Mouse (Mus musculus) spleen, adult 2 months (tissue): Measurements from ENCODE around the gene Pfn3. TPM values are rescaled to one million over a fixed set of nuclear protein-coding genes. Genes with fewer than 3 reads are reported as not detected.
A peak's percentile ranks its signal among the peaks of the same experiment; 100 is the strongest.

Experiments
- DNase-seq, 2 experiments: peaks; one replicate each; pipeline versions ENCODE4 v3.0.0 to v3.0.0-alpha.2; 2012 to 2021; ENCODE audit warnings: low spot score in 2 of 2, low read depth in 1 of 2
- H3K27ac ChIP-seq: fragments of 200-500 bp; 2 replicates; pipeline ENCODE4 v1.5.1; 2012; ENCODE audit warnings: low read length, inconsistent platforms; ENCODE audit not compliant: insufficient read depth
- H3K27me3 ChIP-seq: fragments of 200-500 bp; 2 replicates; pipeline ENCODE4 v1.6.1; 2012; ENCODE audit warnings: mild to moderate bottlenecking, moderate library complexity, low read length, inconsistent platforms; ENCODE audit not compliant: control insufficient read depth, insufficient read depth
- H3K36me3 ChIP-seq: fragments of 200-500 bp; 2 replicates; pipeline ENCODE4 v1.6.1; 2012; ENCODE audit warnings: mild to moderate bottlenecking, low read length, inconsistent platforms; ENCODE audit not compliant: control insufficient read depth, insufficient read depth
- H3K4me1 ChIP-seq: fragments of 200-500 bp; 2 replicates; pipeline ENCODE4 v1.6.1; 2011; ENCODE audit warnings: inconsistent platforms; ENCODE audit not compliant: control insufficient read depth, insufficient read depth, insufficient read length
- H3K4me3 ChIP-seq: fragments of 200-500 bp; 2 replicates; pipeline ENCODE4 v1.5.1; 2011; ENCODE audit warnings: mild to moderate bottlenecking, inconsistent platforms; ENCODE audit not compliant: insufficient read depth, insufficient read length; ENCODE audit errors: extremely low read depth
- CTCF ChIP-seq: fragments of 200-500 bp; IDR thresholded peaks from 2 replicates; pipeline ENCODE4 v1.5.1; 2011; ENCODE audit warnings: mild to moderate bottlenecking, inconsistent platforms; ENCODE audit not compliant: insufficient read depth, insufficient read length, insufficient replicate concordance; ENCODE audit errors: extremely low read depth
- POLR2A ChIP-seq: fragments of 200-500 bp; IDR thresholded peaks from 2 replicates; pipeline ENCODE4 v1.6.1; 2011; ENCODE audit warnings: low read depth, low read length, inconsistent platforms
- WGBS: fragments of 180-500 bp; shearing (Covaris S2); methylation state at CpG from one replicate; pipeline ENCODE4 v1.1.7; 2018; 5-methylcytosine and 5-hydroxymethylcytosine counted together
- polyA plus RNA-seq: library from polyadenylated mRNA; depleted of rRNA; stranded (reverse); fragments of >200 nt; gene quantifications from 2 replicates; pipeline ENCODE4 v1.2.3, GENCODE M21; 2012; rRNA removed

The Pfn3 gene
- polyA plus RNA-seq, 1 experiment = not detected

- Histone ChIP-seq H3K4me1 (peaks cover 34% of the 10 kb centered on the region; the same call in 1 of the 2 replicates), H3K27me3 (no peaks in the 10 kb centered on the region), H3K4me3 (no peak overlapping the region), H3K27ac (peak overlapping the region; percentile 19; the same call in 1 of the 2 replicates), H3K36me3 (peaks cover 17% of the 10 kb centered on the region)
- TF ChIP-seq POLR2A = no peak
- DNase-seq = no peak
- WGBS = 65% methylated on average over 6 of the region's 6 CpGs
Observed at GRCm38 (mm10) chr13:55374206-55374924, 40.7 kb downstream of the Pfn3 start.

GRCm38 (mm10) chr13:55371740-55372139, 43.3 kb downstream of the Pfn3 start:
- WGBS = 62% methylated on average over 5 of the region's 5 CpGs
- H3K27ac ChIP-seq = no peak overlapping the region
- H3K4me3 ChIP-seq = no peak overlapping the region; the same call in 1 of the 2 replicates
- TF ChIP-seq POLR2A = no peak
- TF ChIP-seq CTCF = no peak
- H3K27me3 ChIP-seq = no peaks in the 10 kb centered on the region
- H3K36me3 ChIP-seq = peaks cover 2% of the 10 kb centered on the region; the same call in 1 of the 2 replicates
- no peak for DNase-seq
- H3K4me1 ChIP-seq = peaks cover 39% of the 10 kb centered on the region; the same call in 1 of the 2 replicates

GRCm38 (mm10) chr13:55371007-55371681, 43.9 kb downstream of the Pfn3 start:
- no peak for DNase-seq
- H3K36me3 ChIP-seq = peaks cover 2% of the 10 kb centered on the region; the same call in 1 of the 2 replicates
- no peak overlapping the region for H3K27ac ChIP-seq
- TF ChIP-seq CTCF = no peak
- no peak for TF ChIP-seq POLR2A
- 75% methylated on average over 8 of the region's 8 CpGs for WGBS
- peak overlapping the region; percentile 12; the same call in 1 of the 2 replicates for H3K4me3 ChIP-seq
- H3K27me3 ChIP-seq = no peaks in the 10 kb centered on the region
- peaks cover 39% of the 10 kb centered on the region; the same call in 1 of the 2 replicates for H3K4me1 ChIP-seq

- Histone ChIP-seq H3K36me3 (peaks cover 2% of the 10 kb centered on the region; the same call in 1 of the 2 replicates), H3K27me3 (no peaks in the 10 kb centered on the region), H3K4me1 (peaks cover 39% of the 10 kb centered on the region; the same call in 1 of the 2 replicates), H3K27ac (peak overlapping the region; percentile 94), H3K4me3 (peak overlapping the region; percentile 80)
- TF ChIP-seq CTCF (no peak), POLR2A (no peak)
- no peak for DNase-seq
- 7% methylated on average over 3 of the region's 3 CpGs for whole genome bisulfite sequencing
Observed at GRCm38 (mm10) chr13:55370234-55370633, 44.8 kb downstream of the Pfn3 start.

GRCm38 (mm10) chr13:55369531-55370114, 45.4 kb downstream of the Pfn3 start, which contains the start of gene Rgs14:
Rgs14 (plus strand) TSS chr13:55369732.
- no peaks in the 10 kb centered on the region for H3K27me3 ChIP-seq
- peak within 1 kb of the TSS; percentile 94 for H3K27ac ChIP-seq
- peak within 1 kb of the TSS; percentile 80 for H3K4me3 ChIP-seq
- peak; percentile 75 for TF ChIP-seq POLR2A
- TF ChIP-seq CTCF = no peak
- peak; percentile 67 to 82 for DNase-seq
- H3K36me3 ChIP-seq = no peaks in the 10 kb centered on the region
- peaks cover 39% of the 10 kb centered on the region; the same call in 1 of the 2 replicates for H3K4me1 ChIP-seq
- 2% methylated on average over 13 of the region's 13 CpGs for WGBS

- Histone ChIP-seq H3K4me1 (peaks cover 31% of the 10 kb centered on the region; the same call in 1 of the 2 replicates), H3K36me3 (no peaks in the 10 kb centered on the region), H3K27ac (no peak overlapping the region), H3K4me3 (no peak overlapping the region), H3K27me3 (no peaks in the 10 kb centered on the region)
- TF ChIP-seq CTCF (no peak), POLR2A (no peak)
- no peak for DNase-seq
- WGBS = 72% methylated on average over 7 of the region's 7 CpGs
Observed at GRCm38 (mm10) chr13:55368401-55368800, 46.6 kb downstream of the Pfn3 start.

Other genes with a start within 250 kb of the Pfn3 start
- gene Nsd1, start 205.4 kb downstream of the Pfn3 start, polyA plus RNA-seq = 16.1 and 17.8 TPM in 2 replicates
- 195 and 230 TPM in 2 replicates for gene Prelid1, start 94.7 kb downstream of the Pfn3 start, polyA plus RNA-seq
- 54.7 and 75.2 TPM in 2 replicates for gene Rab24, start 93.3 kb downstream of the Pfn3 start, polyA plus RNA-seq
- gene Mxd3, start 85.4 kb downstream of the Pfn3 start, polyA plus RNA-seq = 14.3 and 18.5 TPM in 2 replicates
- 63.9 and 70.1 TPM in 2 replicates for gene Lman2, start 52.4 kb downstream of the Pfn3 start, polyA plus RNA-seq
- gene Rgs14, start 45.5 kb downstream of the Pfn3 start, polyA plus RNA-seq = 54.7 and 68.4 TPM in 2 replicates
- gene Slc34a1, start 17.0 kb downstream of the Pfn3 start, polyA plus RNA-seq = 0.87 and 2.2 TPM in 2 replicates
- 0.64 and 1.6 TPM in 2 replicates for gene F12, start 11.6 kb upstream of the Pfn3 start, polyA plus RNA-seq
- 189 and 229 TPM in 2 replicates for gene Grk6, start 29.8 kb upstream of the Pfn3 start, polyA plus RNA-seq
- gene Prr7, start 49.0 kb upstream of the Pfn3 start, polyA plus RNA-seq = 16.2 and 33.9 TPM in 2 replicates
- gene Dbn1, start 72.9 kb upstream of the Pfn3 start, polyA plus RNA-seq = 12.8 and 14.2 TPM in 2 replicates
- gene Pdlim7, start 98.4 kb upstream of the Pfn3 start, polyA plus RNA-seq = 38.3 and 46.2 TPM in 2 replicates
- gene Dok3, start 114.1 kb upstream of the Pfn3 start, polyA plus RNA-seq = 248 and 364 TPM in 2 replicates
- 101 and 113 TPM in 2 replicates for gene Ddx41, start 121.4 kb upstream of the Pfn3 start, polyA plus RNA-seq
- 119 and 122 TPM in 2 replicates for gene Fam193b, start 155.9 kb upstream of the Pfn3 start, polyA plus RNA-seq
- 42.4 and 45.7 TPM in 2 replicates for gene Tmed9, start 158.5 kb upstream of the Pfn3 start, polyA plus RNA-seq
- 22.8 and 25.7 TPM in 2 replicates for gene B4galt7, start 184.7 kb upstream of the Pfn3 start, polyA plus RNA-seq
- gene Caml, start 207.8 kb upstream of the Pfn3 start, polyA plus RNA-seq = 7.6 and 8.5 TPM in 2 replicates
- 10.4 and 12.3 TPM in 2 replicates for gene Ddx46, start 219.8 kb upstream of the Pfn3 start, polyA plus RNA-seq